Mouse (Mus musculus) heart, embryonic 11.5 days (tissue): ENCODE measurements at regions not wholly inside any gene's neighbourhood (a gene's known extent, or its start where the extent isn't known, plus 50 kb on each side); places are given as distances from the start of the nearest gene placed in this dataset.

Experiments
- ATAC-seq: fragments of 200-750 bp; cut with Nextera tagmentation; replicated peaks from 2 replicates; pipeline ENCODE4 v1.8.0; 2017; ENCODE audit warnings: moderate library complexity; ENCODE audit not compliant: insufficient number of reproducible peaks, low FRiP score, low TSS enrichment
- H3K27ac ChIP-seq: fragments of 300-500 bp; sonication (generic); 2 replicates; pipeline ENCODE4 v1.5.1; 2014; ENCODE audit warnings: mild to moderate bottlenecking, low read depth, low read length
- H3K27me3 ChIP-seq: fragments of 300-500 bp; sonication (generic); 2 replicates; pipeline ENCODE4 v1.6.1; 2014; ENCODE audit warnings: mild to moderate bottlenecking, low read length, mixed read lengths; ENCODE audit not compliant: control insufficient read depth, insufficient read depth
- H3K36me3 ChIP-seq: fragments of 300-500 bp; sonication (generic); 2 replicates; pipeline ENCODE4 v1.6.1; 2014; ENCODE audit warnings: mild to moderate bottlenecking, low read length, moderate library complexity, mixed read lengths; ENCODE audit not compliant: control insufficient read depth, insufficient read depth
- H3K4me1 ChIP-seq: fragments of 300-500 bp; sonication (generic); 2 replicates; pipeline ENCODE4 v1.6.1; 2014; ENCODE audit warnings: low read length; ENCODE audit not compliant: control insufficient read depth, insufficient read depth
- H3K4me2 ChIP-seq: fragments of 300-500 bp; sonication (generic); 2 replicates; pipeline ENCODE4 v1.6.1; 2014; ENCODE audit warnings: mild to moderate bottlenecking, moderate library complexity
- H3K4me3 ChIP-seq: fragments of 300-500 bp; sonication (generic); 2 replicates; pipeline ENCODE4 v1.5.1; 2014; ENCODE audit warnings: low read depth, low read length
- H3K9ac ChIP-seq: fragments of 300-500 bp; sonication (generic); 2 replicates; pipeline ENCODE4 v1.6.1; 2014; ENCODE audit warnings: mild to moderate bottlenecking, low read depth, low read length, moderate library complexity
- H3K9me3 ChIP-seq: fragments of 300-500 bp; sonication (generic); replicated peaks from 2 replicates; pipeline ENCODE4 v1.6.1; 2016; ENCODE audit warnings: low read length; ENCODE audit not compliant: control insufficient read depth
- WGBS: fragments of 180-500 bp; shearing (Covaris S2); extraction: QIAGEN DNeasy Blood & Tissue Kit; methylation state at CpG from one replicate; pipeline ENCODE4 v1.1.7; 2014; ENCODE audit not compliant: insufficient replicate concordance; 5-methylcytosine and 5-hydroxymethylcytosine counted together

DNA sequence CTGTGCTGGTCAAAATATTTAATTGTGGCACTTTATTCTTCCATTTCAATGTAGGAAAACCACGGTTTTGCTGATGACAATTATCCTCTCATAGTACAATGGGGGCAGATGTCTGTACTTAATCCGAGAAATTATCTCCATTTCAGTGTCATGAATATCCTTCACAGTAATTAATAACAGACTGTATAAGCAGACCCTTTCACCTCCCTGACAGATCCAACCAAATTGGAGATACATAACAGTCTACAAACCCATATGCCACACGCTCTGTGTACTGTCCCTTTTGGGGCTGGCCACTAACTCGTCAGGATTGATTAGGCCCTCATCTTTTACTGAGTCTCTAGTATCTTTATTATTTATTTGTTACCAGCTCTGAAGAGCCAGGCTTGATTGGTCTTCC lies 212.6 kb upstream of the Igfbp7 start:
- 73% methylated on average over 4 of the region's 4 CpGs for WGBS
- Histone ChIP-seq H3K36me3 (no peaks in the 10 kb centered on the region), H3K9ac (no peak overlapping the region), H3K4me1 (no peaks in the 10 kb centered on the region), H3K4me3 (no peak overlapping the region), H3K27me3 (no peaks in the 10 kb centered on the region), H3K4me2 (no peak overlapping the region), H3K9me3 (no peaks in the 10 kb centered on the region), H3K27ac (no peak overlapping the region)
- no peak for ATAC-seq

DNA sequence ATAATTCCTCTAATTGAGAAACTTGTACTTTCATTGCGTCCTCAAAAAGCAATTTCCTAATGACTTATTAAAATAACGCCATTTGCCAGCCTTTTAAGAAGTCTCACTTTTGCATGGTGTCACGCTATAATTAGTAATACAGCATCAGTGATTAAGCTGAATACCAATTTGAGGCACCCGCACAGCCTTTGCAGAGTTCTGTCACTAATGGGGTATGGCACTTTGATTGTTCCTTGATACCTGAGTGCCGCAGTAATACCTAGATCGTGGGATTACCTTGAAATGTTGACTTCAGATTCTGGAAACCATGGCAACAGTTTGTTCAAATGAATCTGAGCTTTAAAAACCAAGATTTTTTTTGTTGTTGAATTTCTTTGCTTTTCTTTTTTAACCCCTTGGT lies 202.7 kb upstream of the Igfbp7 start:
- no peak overlapping the region for H3K27ac ChIP-seq
- no peaks in the 10 kb centered on the region for H3K27me3 ChIP-seq
- H3K9ac ChIP-seq = no peak overlapping the region
- H3K4me1 ChIP-seq = no peaks in the 10 kb centered on the region
- ATAC-seq = no peak
- no peak overlapping the region for H3K4me3 ChIP-seq
- WGBS = 84% methylated on average over 6 of the region's 6 CpGs
- no peak overlapping the region for H3K4me2 ChIP-seq
- H3K9me3 ChIP-seq = no peaks in the 10 kb centered on the region
- no peaks in the 10 kb centered on the region for H3K36me3 ChIP-seq

DNA sequence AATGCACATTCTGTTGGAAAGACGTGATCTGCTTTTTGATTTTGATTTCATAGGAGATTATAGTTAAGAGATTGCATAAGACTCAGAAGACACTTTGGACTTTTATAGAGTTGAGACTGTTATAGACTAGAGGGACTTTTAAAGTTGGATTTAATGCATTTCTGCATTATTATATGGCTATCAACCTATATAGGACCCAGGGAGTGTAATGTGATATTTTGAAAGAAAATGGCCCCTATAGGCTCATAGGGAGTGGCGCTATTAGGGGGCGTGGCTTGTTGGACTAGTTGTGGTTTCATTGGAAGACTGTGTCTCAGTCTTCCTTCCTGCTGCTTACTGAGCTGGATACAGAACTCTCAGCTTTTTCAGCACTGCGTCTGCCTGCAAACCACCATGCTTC lies 186.9 kb upstream of the Igfbp7 start:
- Histone ChIP-seq H3K9ac (no peak overlapping the region), H3K4me2 (no peak overlapping the region), H3K4me1 (no peaks in the 10 kb centered on the region), H3K9me3 (peaks cover 3% of the 10 kb centered on the region; the same call in 1 of the 2 replicates), H3K27ac (no peak overlapping the region), H3K27me3 (no peaks in the 10 kb centered on the region), H3K36me3 (no peaks in the 10 kb centered on the region), H3K4me3 (no peak overlapping the region)
- no peak for ATAC-seq
- WGBS = 80% methylated on average over 4 of the region's 4 CpGs

DNA sequence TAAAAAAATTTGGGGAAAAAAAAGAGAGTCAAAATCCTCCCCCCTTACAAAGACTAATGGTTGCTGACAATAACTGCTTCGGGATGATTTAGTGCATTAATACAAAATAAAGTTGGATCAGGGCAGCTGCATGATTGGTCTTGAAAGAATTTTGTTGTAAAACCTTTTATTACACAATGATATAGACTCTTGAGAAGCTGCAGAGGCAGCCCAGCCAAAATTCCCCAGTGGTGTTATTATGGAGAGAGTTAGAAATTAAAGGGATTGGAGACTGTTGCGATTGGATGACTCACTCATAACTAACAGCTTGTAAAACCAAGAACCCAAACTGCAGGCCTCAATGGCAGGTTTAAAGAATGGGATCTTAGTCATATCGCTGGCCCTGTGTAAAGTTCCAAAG lies 181.4 kb upstream of the Igfbp7 start:
- Histone ChIP-seq H3K27ac (no peak overlapping the region), H3K9me3 (peaks cover 3% of the 10 kb centered on the region; the same call in 1 of the 2 replicates), H3K27me3 (no peaks in the 10 kb centered on the region), H3K4me1 (no peaks in the 10 kb centered on the region), H3K4me2 (no peak overlapping the region), H3K9ac (no peak overlapping the region), H3K4me3 (no peak overlapping the region), H3K36me3 (no peaks in the 10 kb centered on the region)
- 77% methylated on average over 3 of the region's 3 CpGs for WGBS
- ATAC-seq = no peak

DNA sequence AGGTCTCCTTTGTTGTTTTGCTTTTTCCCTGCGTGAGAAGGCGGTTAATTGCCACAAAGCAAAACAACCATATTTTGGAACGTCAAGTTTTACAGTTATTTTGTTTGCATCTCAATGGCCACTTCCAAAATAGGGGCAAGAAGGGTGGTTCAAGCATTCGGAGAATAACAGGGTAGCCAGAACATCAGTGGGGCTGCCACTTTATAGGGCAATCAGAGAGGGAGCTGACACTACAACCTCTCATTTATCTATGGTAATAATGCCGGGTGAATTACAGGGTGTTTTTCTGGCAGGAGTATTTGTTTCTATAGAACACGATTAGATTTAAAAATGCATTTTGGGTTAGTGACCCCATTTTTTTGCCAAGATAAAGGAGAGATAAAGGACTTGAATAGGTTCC lies 173.9 kb upstream of the Igfbp7 start:
- Histone ChIP-seq H3K9ac (no peak overlapping the region), H3K27ac (no peak overlapping the region; the same call in 1 of the 2 replicates)
- 69% methylated on average over 6 of the region's 6 CpGs for WGBS

DNA sequence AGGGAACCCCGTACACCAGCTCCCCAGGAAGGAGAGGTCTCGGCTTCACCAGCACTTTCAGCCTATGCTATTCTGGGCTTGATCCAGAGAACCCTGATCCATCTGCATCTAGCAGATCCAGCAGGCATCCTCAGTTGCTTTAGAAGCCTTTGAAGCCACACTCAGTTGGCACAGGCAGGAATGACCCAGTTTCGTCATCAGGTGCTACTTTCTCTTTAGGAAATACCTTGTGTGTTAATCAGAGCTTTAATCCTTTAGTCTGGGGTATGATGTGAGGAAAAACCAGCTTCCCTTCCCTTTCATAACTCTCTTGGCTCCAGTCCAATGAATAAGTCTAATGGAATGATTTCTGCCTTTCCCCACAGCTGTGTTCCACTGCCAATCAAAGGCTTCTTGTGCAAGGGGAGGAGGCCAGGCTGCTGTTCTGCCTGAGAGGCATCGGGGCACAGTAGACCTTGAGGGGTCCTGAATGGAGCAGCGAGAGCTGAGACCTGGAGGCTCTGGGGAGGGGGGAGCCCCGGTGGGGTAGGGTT lies 173.3 kb upstream of the Igfbp7 start:
- H3K4me2 ChIP-seq = no peak overlapping the region
- H3K4me1 ChIP-seq = peaks cover 13% of the 10 kb centered on the region; the same call in 1 of the 2 replicates
- ATAC-seq = 0 out of 2 replicates have a peak, but pooled peaks have one; percentile 39
- H3K27me3 ChIP-seq = no peaks in the 10 kb centered on the region
- no peak overlapping the region for H3K9ac ChIP-seq
- 51% methylated on average over 6 of the region's 6 CpGs for WGBS
- H3K36me3 ChIP-seq = no peaks in the 10 kb centered on the region
- peak overlapping the region; percentile 65; the same call in 1 of the 2 replicates for H3K27ac ChIP-seq
- no peak overlapping the region for H3K4me3 ChIP-seq
- H3K9me3 ChIP-seq = no peaks in the 10 kb centered on the region

More for the DNA sequence above, 173.9 kb upstream of the Igfbp7 start:
- no peak overlapping the region for H3K4me3 ChIP-seq
- H3K27me3 ChIP-seq = no peaks in the 10 kb centered on the region
- ATAC-seq = no peak
- H3K4me1 ChIP-seq = peaks cover 13% of the 10 kb centered on the region; the same call in 1 of the 2 replicates
- no peaks in the 10 kb centered on the region for H3K36me3 ChIP-seq
- H3K4me2 ChIP-seq = no peak overlapping the region
- no peaks in the 10 kb centered on the region for H3K9me3 ChIP-seq

DNA sequence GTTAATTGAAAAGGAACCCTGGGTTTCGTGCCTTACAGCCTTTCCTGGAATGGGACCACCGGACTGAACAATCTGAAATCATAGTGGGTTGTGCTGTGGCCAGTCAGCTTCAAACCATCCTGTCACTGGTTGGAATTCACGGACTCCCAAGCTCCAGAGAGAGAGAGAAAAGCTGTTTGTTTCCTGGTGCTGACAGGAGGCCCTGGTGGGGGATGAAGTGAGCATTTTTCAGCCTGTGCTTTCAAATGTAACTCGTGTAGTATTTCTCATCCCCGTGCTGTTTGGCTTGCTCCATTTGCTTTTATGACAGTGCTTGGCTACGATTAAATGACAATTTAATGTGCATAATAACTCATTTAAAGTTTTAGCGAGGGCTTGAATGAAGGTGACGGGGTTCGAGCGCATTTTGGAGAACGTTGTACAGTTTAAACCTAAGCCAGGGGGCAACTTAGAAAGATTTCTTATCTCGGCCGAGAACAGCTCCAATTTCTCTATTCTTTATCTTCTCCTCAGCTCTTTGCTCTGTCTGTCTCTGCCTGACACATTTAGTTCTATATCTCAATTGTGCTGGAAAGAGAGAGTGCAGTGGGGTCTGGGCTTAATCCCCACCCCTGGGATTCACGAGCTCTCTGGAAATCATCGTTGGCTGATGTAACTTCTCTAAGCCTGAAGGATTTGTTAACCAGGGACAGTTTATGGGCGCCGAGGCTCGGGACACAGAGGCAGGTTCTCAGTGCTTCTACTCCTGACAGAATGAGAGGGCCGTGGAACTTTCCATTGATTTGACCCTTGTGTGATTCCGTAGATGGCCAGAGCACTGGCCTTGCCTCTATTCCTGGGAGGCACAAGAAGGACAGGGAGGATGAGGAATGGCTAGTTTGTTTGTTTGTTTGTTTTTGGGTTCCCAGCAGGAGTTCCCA lies 172.2 kb upstream of the Igfbp7 start:
- H3K9me3 ChIP-seq = no peaks in the 10 kb centered on the region
- WGBS = 28% methylated on average over 20 of the region's 20 CpGs
- H3K36me3 ChIP-seq = no peaks in the 10 kb centered on the region
- no peak overlapping the region for H3K4me3 ChIP-seq
- H3K4me1 ChIP-seq = peaks cover 13% of the 10 kb centered on the region; the same call in 1 of the 2 replicates
- H3K4me2 ChIP-seq = peak overlapping the region; percentile 49
- H3K27me3 ChIP-seq = no peaks in the 10 kb centered on the region
- 0 out of 2 replicates have a peak overlapping the region, but pooled peaks have one; percentile 39 for H3K9ac ChIP-seq
- H3K27ac ChIP-seq = peak overlapping the region; percentile 65
- 0 out of 2 replicates have a peak, but pooled peaks have one; percentile 44 for ATAC-seq

DNA sequence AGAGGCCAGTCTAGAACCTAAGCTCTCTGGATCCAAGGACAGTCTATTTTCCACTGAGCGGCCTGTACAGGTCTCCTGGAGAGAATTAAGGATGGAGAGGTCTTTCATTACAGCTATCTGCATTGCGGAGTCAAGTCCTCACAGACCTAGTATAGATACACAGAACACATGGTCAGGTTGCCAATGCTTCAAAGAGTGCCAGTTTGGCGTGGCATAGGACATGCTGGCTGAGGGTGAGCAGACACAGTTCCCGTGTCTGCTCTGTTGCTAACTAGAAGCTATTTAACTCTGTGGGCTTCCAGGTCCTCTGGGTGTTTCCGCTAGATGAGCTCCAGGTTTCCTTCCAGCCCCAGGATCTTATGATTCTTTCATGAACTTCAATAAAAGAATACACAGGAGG lies 169.0 kb upstream of the Igfbp7 start:
- Histone ChIP-seq H3K4me3 (no peak overlapping the region), H3K27me3 (no peaks in the 10 kb centered on the region), H3K4me1 (peaks cover 13% of the 10 kb centered on the region; the same call in 1 of the 2 replicates), H3K27ac (no peak overlapping the region), H3K4me2 (no peak overlapping the region), H3K36me3 (no peaks in the 10 kb centered on the region), H3K9ac (no peak overlapping the region), H3K9me3 (no peaks in the 10 kb centered on the region)
- ATAC-seq = no peak
- 86% methylated on average over 5 of the region's 5 CpGs for WGBS
